Mouse (Mus musculus): ENCODE results near the gene Phf5a. TPM values are rescaled to one million over a fixed set of nuclear protein-coding genes. Genes with fewer than 3 reads are reported as not detected.
A peak's percentile ranks its signal among the peaks of the same experiment; 100 is the strongest.
"Not testable (repeated sequence)": the region's sequence is repeated elsewhere in the genome, so short reads cannot be mapped to it uniquely, and the experiment has no call there.

Phf5a gene
- 10 to 100 TPM; 36.5 to 37.1 TPM for total RNA-seq (2021)
- long read RNA-seq, experiment 1, transcript Phf5a-201 (4 exons, 1,663 nt), result major isoform, 39 of 45 reads
- long read RNA-seq, experiment 1, partial matches to known transcripts, result 1 of 45 reads
- long read RNA-seq, experiment 1, other reads (novel, unspliced or antisense), result 5 of 45 reads
- long read RNA-seq, experiment 2, transcript Phf5a-201 (4 exons, 1,663 nt), result major isoform, 33 of 35 reads
- long read RNA-seq, experiment 2, partial matches to known transcripts, result 0 of 35 reads
- long read RNA-seq, experiment 2, other reads (novel, unspliced or antisense), result 2 of 35 reads

DNA sequence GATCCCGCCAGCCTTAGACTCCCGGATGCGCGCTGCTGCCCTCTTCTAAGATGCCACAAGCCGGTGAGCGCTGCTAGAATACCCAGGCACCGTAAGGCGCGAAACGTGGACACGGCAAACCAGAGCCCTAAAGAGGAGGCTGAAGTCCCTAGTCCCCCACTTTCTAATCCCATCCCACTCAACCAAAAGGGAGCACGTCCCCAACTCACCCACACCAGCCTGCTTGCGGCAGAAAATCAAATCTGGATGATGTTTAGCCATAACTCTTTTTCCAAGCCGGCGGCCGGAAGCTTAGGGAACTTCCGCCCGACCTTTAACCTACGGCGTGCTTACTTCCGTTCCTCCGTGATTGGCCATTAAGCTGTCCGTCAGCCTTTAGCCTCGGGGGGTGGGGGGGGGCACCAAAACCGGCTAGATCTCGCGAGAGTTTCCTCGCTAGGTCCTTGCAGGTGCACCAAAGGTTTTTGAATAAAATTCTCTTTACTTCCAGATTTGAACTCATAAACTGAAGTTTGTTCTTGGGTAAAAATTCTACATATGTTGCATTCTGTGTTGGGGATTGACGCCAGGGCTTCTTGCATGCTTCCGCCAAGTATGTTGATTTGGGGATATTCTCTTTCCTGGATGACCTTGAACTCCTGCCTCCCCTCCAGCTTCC is at the start of gene Phf5a:
Gene Phf5a, minus strand, starts transcription at position 308 of the 658 bp plus-strand sequence.
- peak; percentile 91 to 92 for DNase-seq

DNA sequence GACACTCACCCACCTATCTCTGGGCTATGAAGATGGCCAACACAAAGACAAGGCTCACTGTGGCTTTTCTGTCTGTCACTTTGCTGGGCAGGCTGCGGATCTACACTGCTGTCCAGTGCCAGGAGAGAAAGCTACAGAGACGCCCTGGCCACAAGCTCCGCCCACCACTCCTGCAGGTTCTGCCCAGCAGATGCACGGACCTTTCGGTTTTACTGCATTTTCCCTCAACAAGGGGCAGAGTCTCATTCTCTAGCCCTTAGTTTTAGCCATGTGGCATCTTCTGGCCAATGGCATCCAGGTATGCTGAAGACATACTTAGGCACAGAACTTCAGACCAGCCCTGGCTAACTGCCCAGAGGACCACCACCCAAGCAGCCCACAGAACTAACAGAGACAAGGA is 49.5 kb upstream of the Phf5a start:
- DNase-seq, result no peak

GRCm38 (mm10) chr15:81920546-81921217 is 49.0 kb upstream of the Phf5a start:
- peak in 1 of 2 experiments; percentile 35 for DNase-seq

GRCm38 (mm10) chr15:81919062-81919461 is 47.4 kb upstream of the Phf5a start:
- DNase-seq, result no peak

DNA sequence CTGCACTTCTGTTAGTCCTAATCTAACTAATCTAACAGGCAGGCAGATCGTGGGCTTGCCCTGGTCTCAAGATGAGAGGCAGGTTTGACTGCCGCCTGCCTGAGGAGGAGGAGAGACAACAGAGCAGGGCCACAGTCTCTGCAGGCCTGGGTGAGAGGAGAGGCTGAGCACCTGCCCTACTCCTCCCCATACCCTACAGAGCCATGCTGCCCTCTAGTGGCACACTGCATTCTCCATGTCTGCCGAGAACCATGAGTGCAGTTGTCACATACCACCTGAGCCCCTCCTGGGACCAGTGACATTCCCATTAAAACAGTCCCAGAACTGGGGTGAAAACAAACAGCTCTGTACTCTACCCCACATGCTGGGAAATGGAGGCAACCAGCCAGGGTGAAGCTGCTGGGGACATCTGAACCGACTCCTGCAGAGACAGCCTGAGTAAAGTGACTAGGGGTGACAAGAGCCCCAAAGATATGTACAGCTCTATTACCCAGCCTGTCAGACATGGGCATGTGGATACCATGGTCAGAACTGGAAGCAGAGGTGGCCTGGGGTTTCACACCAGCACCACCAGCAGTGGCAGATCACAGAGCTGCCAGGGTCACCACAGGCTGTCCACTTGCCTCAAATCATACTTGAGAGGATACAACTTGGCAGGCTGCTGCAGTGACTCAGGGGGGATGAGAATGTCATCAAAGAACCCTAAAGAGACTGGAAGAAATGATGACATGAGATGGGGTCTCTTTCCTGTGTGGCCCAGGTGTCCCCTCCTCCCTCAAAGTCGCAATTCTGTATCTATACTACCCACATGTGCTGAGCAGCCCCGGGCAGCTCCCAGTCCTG is 46.1 kb upstream of the Phf5a start:
- DNase-seq, result peak; percentile 70 to 89

GRCm38 (mm10) chr15:81917201-81917600 is 45.5 kb upstream of the Phf5a start:
- DNase-seq, result no peak

DNA sequence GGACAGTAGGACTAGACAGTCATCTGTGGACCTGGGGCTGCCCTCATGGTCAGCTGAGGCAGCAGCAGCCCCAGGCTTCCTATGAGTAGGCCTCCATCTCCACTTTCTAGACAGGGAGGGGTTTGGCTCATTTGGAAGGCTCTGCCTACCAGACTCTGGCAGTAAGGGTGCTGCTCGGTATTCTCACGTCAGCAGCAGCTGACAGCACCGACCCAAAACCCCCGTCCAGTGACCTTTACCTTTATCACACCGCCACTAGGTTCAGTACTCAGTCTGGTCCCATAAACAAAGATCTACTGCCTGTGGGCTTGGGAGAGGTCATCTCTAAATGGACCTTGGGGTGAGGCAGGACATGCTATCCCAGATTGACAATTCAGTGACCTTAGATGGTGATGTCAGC is 44.0 kb upstream of the Phf5a start:
- DNase-seq, result no peak

- DNase-seq, result no peak
Observed at GRCm38 (mm10) chr15:81914668-81915067, 43.0 kb upstream of the Phf5a start.

- DNase-seq, result no peak
Observed at GRCm38 (mm10) chr15:81912498-81912897, 40.8 kb upstream of the Phf5a start.

GRCm38 (mm10) chr15:81908767-81909166 is 37.1 kb upstream of the Phf5a start:
- not testable (repeated sequence) for DNase-seq

- no peak for DNase-seq
Observed at GRCm38 (mm10) chr15:81907953-81908352, 36.2 kb upstream of the Phf5a start.

- peak; percentile 38 to 86 for DNase-seq
Observed at GRCm38 (mm10) chr15:81904939-81905338, 33.2 kb upstream of the Phf5a start.

GRCm38 (mm10) chr15:81898751-81899150 is 27.0 kb upstream of the Phf5a start:
- DNase-seq, result peak; percentile 45 to 67

GRCm38 (mm10) chr15:81897607-81898285 is 26.0 kb upstream of the Phf5a start:
- DNase-seq, result no peak

- peak; percentile 30 to 45 for DNase-seq
Observed at GRCm38 (mm10) chr15:81896407-81896806, 24.7 kb upstream of the Phf5a start.

DNA sequence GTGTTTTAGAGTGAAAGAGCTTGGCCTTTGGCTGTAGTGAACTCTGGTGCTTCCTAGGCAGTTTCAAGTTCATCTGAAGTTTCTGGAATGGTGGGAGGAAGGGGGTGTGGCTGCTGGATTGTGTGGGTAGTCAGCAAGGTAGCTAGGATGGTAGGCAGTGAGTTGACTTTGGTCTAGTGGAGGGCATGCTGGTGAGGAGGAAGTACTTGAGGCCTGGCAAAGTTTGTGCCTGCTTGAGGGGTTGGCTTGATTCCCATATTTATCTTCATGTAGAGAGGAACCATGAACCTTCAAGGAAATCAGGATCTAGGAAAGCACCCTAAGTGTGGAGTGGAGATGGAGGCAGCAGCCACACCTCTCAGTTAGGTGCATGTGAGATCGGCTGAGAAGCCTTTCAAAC is 22.3 kb upstream of the Phf5a start:
- DNase-seq, result no peak

- DNase-seq, result no peak
Observed at GRCm38 (mm10) chr15:81891822-81892580, 20.3 kb upstream of the Phf5a start.

GRCm38 (mm10) chr15:81891140-81891802 is 19.6 kb upstream of the Phf5a start:
- no peak for DNase-seq

- DNase-seq, result peak; percentile 56 to 69
Observed at GRCm38 (mm10) chr15:81889175-81889574, 17.5 kb upstream of the Phf5a start.
